Mouse (Mus musculus) gastrocnemius, postnatal 4 days (tissue): ENCODE results near the gene Fkbp1a. TPM values are rescaled to one million over a fixed set of nuclear protein-coding genes. Genes with fewer than 3 reads are reported as not detected.
A peak's percentile ranks its signal among the peaks of the same experiment; 100 is the strongest.

Experiments used
- DNase-seq, 2 experiments: peaks; one replicate each; pipeline ENCODE4 v3.0.0; 2021 to 2022; ENCODE audit warnings: low spot score in 2 of 2, mixed read lengths in 2 of 2
- total RNA-seq, 2 experiments: library from RNA; stranded (reverse); gene quantifications; 2 replicates each; pipeline ENCODE4 v1.2.3; 2021

The Fkbp1a gene
- total RNA-seq, 2 experiments from 2014 or later = 292 to 323 TPM

DNA sequence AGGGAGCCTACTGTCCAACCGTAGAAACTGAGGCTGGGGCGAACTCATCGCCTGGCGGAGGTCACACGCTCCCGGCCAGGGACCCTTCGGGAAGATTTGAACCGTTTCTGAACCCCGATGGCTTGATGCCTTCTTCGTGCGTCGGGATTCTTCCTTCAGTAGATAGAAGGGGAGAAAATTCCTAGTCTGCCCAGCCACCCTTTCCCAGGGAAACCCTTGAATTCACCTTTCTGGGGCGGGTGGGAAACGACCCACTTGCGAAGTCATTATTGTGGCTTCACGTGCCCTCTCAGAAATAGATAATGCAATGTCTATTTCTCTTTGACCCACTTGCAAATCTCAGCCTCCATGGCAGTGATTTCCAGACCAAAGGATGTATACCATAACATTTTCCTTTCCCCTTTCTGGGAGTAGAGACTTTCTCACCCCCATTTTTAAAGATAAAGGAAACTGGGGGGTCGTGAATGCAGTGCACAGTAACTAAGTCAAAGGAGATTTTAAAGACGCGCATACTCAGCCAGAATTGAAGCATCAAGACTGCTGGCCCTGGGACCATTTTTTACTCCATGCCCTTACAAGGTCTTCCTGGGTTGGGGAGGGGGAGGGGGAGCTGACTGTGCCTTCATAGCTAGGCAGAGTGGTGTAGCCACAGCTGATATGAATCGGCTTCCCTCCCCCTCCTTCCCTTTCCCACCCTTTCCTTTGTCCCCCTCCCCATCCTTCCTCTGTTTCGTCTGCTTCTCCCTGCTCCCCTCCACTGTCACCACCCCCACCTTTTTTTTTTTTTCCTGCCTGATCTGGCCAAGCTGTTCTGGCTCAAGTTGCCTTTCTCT, 996 bp downstream of the Fkbp1a start:
- peak in 1 of 2 experiments; percentile 37 for DNase-seq

DNA sequence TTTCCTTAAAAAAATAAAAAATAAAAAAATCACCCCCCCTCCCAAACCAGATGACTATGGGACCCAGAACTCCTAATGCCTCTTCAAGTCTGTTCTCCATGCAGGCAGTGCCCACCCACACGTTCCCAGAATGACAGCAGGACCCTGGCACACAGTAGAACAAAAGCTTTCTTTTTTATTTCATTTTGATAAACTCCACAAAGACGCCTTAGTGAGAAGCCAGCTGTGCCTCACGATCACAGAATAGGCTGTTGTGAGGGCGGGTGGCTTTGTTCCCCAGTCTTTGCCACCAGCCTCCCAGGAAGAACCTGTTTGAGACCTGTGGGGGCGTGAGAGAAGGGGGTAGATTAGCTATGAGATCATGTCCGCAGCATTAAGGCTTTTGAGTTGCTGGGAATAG, 2.4 kb downstream of the Fkbp1a start:
- no peak for DNase-seq

DNA sequence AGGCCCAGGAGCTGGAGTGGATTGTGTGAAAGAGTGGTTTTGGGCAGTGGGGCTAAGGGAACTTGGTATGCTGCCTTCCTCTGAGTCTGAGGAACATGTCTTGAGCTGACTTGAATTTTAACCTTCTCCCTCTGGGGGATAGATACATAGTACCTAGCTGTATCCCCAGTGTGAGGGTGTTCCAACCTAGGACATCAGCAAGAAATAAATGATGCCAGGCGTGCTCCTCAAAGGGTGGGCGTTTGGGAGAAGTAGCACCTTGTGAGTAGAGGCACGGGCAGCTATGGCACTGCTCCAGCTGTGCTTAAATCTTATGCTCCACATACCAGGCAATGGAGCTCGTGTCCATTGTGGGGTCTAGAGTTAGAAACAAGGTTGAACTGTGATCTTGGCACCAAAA, 4.3 kb downstream of the Fkbp1a start:
- no peak for DNase-seq

DNA sequence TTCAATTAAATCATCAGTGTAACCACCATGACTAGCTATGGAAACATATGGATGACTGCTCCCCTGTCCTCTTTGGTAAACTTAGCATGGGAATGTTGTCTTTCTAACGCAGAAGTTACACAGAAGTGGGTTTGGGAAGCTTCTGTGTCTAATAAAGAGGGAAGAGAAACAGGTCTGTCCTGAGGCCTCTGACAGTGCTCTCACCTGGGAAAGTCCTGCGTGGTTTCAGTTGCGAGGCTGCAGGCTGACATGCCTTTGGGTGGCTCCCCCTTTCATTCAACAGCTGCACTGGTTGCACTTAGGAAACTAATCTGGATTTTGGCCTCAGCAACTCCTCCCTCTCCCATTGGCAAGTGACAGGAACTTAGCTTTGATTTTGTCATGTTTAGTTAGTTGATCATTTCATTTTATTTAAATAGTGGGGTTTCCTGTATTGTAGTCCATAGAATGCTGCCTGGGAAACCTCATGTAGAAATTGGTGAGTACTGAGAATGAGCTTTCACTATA, 7.4 kb downstream of the Fkbp1a start:
- DNase-seq = no peak

DNA sequence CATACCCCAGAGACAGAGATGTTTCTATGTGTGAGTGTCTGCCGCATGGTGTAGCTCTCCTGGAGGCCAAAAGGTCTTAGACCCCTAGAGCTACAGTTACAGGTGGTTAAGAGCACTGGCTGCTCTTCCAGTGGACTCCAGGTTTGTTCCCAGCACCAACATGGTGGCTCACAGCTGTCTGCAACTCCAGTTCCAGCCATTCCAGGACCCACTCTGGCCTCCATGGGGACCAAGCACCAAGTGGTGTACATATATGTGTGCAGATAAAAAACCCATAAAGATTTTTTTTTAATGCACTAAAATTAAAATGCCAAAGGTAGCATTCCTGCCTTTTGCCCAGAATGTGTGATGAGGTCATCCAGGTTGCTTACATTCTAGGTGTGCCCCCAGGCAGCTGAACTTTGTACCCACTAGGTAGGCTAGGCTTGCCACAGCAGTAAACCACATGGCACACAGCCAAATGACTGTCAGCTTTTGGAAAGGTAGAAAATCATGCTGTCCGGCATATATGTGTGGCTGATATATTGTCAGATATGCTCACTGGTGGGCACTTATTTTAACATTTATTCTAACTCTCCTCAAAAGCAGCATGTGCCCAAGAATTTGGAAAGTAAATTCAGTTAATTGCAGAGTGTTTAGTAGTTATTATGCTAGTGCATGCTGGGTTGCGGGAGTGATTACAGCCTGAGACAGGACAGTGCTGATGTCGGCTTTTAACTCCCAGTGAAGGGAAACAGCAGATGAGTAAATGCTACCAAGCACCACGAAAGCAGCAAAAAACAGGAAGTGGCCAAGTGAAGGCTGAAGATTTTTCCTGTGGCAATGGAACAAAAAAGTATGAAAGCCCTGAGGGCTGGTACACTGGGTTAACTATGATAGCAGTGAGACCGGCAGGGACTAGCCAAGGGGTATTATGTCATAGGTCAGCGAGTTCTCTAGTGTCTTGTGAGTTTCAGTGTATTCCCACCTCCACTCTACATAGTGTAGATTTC, 20.9 kb downstream of the Fkbp1a start:
- DNase-seq = no peak

DNA sequence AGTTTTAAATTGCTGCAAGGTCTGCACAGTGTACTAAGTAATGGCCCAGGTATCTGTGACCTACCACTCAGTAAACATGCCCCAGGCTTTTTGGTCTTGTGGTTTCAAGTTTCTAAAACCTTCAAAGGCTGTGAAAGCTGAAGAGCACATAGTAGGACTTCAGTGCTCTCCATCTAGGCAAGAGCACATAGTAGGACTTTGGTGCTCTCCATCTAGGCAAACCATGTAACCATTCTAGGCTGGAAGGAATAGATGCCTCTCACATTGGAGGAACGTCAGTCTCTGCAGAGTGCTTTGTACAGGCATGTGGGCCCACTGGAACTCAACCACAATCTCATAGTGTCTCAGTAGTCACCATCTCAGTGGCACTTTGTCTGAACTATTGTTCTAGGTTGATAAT, 21.7 kb downstream of the Fkbp1a start:
- no peak for DNase-seq

DNA sequence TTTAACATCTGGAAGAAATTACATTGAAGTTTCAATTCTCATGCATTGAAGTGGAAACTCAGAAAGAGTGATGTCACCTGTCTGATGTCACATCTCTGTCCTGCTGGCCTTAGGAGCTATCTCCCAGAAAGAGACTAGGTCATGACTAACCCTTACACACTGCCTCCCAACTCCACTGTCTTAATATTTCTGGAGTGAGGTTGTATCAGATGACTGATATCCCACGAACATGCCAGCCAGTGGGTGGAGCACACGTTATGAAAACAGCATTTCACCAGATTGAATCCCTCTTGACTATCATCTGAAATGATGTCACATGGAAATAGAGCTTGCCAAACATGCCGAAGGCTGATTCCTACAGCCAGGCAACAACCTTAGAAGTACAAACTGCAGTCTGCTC, 22.7 kb downstream of the Fkbp1a start:
- no peak for DNase-seq

DNA sequence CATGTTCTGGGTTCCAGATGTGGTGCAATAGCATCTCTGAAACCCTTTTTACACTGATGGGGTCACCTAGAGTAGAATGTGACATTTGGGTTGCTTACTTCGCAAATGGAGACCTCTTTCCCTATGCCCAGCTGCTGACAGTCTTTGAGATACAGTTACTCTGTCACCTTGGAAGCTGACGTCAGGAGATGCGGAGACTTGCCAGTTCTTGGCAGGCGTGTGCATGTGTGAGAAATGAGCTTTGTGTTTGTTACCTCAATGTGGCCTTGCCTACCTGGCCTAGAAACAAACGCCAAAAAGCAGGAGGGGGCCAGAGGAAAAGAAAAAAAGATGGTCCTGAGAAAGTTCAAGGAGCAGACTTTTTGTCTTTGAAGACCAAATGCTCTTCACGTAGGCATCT, 24.6 kb downstream of the Fkbp1a start:
- no peak for DNase-seq

DNA sequence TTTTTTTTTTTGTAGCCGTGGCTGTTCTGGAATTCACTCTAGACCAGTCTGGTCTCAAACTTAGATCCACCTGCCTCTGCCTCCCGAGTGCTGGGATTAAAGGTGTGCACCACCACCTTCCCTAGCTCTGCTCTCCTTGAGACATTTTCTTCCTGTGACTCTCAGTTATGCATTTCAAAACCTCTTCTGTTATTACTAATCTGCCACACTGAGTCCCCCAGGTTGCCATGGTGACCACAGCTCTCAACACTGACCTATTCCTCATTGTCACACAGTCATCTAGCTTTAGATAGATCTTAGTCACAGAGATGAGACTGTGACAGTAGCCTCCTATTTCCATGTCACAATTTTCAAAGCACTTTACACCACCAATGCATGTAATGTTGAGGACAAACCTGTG, 27.2 kb downstream of the Fkbp1a start:
- DNase-seq = no peak

DNA sequence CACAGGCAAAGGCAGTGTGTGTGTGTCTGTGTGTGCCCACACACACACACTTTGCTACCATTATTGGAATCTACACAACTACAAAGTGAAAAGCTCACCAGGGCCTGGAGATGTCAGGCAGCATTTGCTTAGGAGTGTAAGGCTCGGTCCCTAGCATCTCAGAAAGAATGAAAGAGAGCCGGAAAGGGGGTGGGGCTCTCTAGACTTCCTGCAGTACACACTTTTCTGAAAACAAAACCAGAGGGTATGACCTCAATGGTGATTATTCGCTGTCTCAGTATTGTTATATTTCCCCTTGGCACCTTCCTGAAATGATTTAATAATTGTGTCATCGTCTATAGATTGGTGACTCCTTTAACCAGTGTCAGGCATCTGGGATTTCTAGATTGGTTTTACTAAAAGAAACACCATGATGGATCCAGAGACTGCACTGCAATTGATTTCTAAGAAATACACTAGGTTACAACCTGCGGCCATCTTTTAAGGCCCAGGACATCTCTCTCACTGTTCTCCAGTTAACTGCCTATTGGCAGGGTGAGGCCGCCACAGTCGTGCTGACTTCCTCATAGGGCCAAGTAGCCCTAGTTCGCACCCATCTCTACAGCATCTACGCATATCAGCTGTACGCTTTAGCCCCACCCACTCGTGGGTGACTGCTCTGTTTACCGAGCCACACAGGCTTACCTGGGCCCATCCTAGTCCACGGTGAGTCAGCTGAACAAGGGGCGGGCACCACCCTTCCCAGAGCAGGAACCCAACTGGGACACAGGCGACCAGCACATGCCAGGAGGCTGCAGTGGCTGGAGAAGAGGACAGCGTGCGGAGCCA, 29.8 kb downstream of the Fkbp1a start, which contains the start of gene Sdcbp2:
Sdcbp2 (plus strand) TSS at position 750 of the 828 bp plus-strand sequence.
- no peak for DNase-seq

DNA sequence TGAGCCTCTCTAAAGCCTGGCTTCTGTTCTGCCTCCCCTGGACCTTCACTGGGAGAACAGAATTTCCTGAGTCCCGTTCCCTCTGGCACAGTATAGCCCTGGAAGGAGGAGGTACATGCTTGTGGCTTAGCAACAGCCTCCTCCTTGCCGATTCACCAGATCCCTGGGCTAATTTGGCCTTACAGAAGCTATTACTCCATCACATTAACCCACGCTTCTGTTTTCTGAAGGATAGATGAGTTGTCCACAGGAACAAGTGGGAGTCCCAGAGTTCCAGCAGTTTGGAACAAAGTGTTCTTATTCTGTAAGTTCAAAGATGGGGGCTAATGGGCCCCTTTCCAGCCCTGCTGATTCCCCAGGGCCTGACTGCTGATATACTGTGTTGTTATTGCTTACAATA, 31.4 kb downstream of the Fkbp1a start:
- DNase-seq = no peak

DNA sequence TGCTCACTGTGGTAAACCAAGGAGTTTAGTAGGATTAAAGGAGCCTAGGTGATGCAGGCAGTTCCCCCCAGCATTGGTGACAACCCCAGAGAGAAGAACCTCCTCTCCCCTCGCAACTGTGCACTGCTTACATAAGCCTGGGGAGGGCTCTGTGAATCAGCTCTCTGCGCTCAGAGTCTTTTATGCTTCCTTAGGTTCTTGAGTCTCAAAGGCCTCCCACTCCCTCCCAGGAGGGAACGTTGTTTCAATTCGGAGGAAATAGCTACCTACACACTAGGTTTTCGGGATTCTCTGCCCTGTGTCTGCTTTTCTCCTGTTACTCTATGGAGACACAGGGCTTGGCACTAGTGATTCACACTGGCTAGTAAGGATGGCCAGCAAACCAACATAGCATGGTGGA, 32.3 kb downstream of the Fkbp1a start:
- no peak for DNase-seq

DNA sequence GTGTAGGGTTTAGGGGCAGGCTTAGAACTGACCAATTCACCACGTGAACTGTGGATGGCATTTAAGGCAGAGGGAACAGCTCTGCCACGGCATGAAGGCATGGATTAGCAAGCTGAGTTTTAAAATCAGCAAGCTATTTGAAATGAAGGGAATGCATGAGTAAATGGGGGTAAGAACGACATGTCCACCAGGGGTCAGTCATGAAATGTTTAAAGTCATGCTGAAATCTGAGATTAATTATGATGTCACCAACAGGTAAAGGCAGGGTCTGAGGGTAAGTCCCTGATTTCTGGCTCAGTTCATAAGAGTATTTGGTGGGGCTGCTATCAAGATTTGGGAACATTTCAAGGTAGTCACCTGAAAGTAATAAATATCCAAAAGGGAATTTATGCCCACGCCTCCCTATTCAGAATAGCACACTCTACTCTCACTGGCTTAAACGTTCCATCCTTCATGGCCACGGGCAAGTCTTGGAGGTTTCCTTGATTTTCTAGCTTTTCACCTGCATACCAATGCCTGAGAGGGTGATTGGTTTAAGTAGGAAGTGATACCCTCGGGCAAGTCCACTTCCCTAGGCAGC, 32.9 kb downstream of the Fkbp1a start:
- no peak for DNase-seq

DNA sequence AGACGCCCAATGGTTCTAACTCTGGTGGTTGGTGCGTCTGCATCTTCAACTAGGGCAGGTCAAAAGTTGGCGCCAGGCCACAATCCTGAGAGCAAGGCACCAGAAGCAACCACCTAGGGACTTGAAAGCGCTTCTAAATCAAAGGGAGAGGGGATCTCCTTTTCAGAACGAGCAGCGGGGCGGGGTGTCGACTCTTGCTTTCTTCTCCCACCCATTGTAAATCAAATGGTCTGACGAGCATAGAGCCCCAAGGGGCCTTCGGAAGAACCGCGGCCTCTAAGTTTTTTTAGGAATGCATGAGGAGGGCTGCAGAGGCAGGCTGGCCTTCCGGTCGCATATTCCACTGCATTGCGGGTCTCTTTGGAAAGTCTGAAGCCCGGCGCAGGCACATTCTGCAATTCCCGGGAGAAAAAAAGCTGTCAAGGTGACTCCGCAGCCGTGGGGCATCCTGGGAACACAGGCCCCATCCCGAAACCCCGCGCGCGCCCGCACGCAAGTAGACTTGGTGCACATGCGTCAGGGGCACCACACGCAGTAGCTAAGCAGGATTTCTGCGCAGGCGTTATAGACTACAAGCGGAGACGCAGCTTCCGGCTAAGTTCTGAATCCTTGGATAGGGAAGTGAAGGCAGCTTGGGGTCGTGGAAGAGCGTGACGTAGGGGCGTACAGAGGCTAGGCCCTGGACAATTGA, 33.6 kb downstream of the Fkbp1a start:
- DNase-seq = peak; percentile 61 to 79

DNA sequence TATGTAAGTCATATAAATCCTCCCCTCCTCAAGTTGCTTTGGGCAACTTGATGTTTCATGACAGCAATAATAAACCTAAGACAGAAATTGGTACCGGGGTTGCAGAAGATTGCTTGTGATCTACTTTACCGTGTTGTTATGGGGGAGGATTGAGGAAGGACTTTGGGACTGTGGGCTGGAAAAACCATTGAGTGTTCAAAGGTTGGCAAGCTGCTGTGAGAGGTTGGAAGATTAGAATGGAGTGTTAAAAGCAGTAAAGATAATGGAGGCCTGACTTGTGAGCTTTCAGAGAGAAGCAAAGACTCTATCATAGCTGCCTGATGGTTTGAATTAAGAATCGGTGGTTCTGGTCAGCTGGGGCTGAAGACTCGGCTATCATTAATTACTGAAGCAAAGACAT, 36.9 kb downstream of the Fkbp1a start:
- no peak for DNase-seq

DNA sequence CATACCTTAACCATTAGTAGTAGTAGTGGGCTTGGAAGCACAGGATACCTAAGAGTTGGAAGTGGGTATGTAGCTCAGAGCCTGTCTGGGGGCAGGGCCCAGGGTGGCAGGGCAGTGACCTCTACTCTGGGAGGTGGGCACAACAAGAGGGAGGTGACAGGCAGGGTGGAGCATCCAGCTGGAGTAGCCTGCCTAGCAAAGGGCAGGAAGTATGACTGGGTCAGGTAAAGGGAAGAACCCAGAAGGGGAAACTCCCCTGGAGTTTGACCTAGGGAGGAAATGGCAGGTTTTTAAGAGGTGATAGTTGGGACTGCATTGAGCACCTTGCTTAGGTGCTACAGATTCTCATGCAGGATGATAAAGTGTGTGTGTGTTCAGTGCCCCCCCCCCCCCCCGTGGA, 38.7 kb downstream of the Fkbp1a start:
- DNase-seq = no peak

DNA sequence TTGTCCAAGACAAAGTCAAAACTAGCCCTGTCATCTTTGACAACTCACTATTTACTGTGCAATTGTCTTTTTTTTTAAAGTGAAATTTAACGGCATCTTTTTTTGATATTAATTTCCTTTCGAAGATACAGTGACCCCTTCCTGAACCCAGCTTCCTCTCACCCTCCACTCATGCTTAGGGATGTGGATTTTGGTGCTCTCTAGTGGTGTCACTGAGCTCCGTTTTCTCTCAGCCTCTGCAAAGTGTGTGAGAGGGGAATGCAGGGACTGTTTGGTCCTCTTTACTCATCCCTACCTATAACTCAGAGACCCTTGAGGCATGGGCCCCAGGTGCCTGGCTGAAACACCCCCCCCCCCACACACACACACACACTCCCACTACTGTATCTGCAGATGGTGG, 43.7 kb downstream of the Fkbp1a start:
- no peak for DNase-seq

DNA sequence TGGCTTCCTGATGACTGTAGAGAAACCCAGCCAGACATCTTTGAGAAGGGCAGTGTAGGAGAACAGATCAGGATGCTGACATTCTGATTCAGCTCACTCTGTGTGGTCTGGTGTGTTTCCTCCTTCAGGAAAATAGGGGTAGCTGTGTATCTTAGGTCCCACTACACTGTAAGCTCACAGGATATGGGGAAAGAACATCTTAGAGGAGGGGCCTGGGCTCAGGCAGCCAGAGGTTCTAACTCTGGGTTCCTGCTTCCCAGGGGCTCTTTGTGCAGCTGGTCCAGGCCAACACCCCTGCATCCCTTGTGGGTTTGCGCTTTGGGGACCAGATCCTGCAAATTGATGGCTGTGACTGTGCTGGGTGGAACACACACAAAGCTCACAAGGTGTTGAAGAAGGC, 44.5 kb downstream of the Fkbp1a start:
- DNase-seq = no peak

DNA sequence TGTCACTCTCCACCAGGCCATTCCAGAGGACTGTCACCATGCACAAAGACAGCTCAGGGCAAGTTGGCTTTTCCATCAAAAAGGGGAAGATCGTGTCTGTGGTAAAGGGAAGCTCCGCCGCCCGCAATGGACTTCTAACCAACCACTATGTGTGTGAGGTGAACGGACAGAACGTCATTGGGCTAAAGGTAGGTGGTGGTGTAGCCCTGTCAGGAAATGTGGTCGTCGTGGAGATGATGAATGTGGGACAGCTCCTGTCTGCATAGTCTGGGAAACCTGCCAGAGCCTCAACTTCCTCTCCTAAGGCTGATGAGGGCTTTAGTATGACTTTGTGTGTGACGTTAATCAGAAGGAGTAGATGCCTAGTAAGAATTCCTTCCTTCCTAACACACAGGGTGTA, 45.0 kb downstream of the Fkbp1a start:
- no peak for DNase-seq

DNA sequence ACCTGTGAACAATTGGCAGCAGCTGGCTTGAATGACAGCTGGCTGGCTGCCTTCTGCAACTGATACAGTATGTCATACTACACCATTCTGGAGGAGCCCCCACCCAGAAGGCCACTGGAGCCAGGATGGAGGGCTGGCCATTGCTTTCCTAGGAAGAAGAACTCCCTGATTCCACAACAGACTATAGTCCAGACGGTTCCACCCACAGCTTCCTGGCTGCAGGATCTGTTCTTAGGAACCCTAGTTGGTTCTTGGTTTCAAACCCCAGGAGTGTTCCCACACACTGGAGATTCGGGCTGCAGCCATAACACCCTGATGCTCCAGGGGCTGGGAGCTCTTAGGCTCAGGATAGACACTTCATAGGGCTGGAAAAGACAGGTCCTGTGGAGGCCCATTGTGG, 55.8 kb downstream of the Fkbp1a start:
- no peak for DNase-seq
